Mouse (Mus musculus) splenic B cell, adult 2 months (primary cell): ENCODE measurements around the gene Tmem19.

Experiments
- DNase-seq: peaks from one replicate; pipeline ENCODE4 v3.0.0-alpha.2; 2011; ENCODE audit warnings: low read depth, low spot score
- H3K27me3 ChIP-seq: 2 replicates; pipeline ENCODE4 v1.6.1; 2012; ENCODE audit warnings: mild to moderate bottlenecking, low read length, moderate library complexity, mixed read lengths; ENCODE audit not compliant: control insufficient read depth, poor library complexity, insufficient read depth, severe bottlenecking
- H3K36me3 ChIP-seq: 2 replicates; pipeline ENCODE4 v1.6.1; 2012; ENCODE audit warnings: mild to moderate bottlenecking, low read length, moderate library complexity, mixed read lengths; ENCODE audit not compliant: control insufficient read depth, poor library complexity, insufficient read depth, severe bottlenecking

Tmem19 gene

GRCm38 (mm10) chr10:115311263-115311965 lies 50.9 kb downstream of the Tmem19 start:
- H3K27me3 ChIP-seq = no peaks in the 10 kb centered on the region
- H3K36me3 ChIP-seq = no peaks in the 10 kb centered on the region; the same call in 1 of the 2 replicates
- DNase-seq = no peak

DNA sequence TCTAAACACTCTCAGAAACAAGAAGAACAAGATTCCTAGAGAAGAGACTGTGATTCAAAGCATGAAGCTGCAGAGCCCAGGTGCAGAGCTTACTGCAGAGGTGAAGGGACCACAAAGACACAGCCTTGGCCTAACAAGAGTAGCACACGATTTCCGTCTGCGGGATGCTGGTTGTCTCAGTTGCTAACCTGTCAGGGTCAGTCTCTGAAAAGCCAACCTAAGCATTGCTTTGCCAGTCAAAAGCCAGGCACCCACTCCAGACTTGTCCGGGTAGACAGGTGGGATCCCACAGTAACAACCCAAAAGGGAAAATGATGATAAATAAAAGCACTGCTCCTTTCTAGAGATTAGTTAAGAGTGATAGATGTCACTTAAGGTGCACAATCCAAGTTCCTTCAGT lies 53.1 kb downstream of the Tmem19 start:
- DNase-seq = no peak
- no peaks in the 10 kb centered on the region for H3K27me3 ChIP-seq
- no peaks in the 10 kb centered on the region; the same call in 1 of the 2 replicates for H3K36me3 ChIP-seq

DNA sequence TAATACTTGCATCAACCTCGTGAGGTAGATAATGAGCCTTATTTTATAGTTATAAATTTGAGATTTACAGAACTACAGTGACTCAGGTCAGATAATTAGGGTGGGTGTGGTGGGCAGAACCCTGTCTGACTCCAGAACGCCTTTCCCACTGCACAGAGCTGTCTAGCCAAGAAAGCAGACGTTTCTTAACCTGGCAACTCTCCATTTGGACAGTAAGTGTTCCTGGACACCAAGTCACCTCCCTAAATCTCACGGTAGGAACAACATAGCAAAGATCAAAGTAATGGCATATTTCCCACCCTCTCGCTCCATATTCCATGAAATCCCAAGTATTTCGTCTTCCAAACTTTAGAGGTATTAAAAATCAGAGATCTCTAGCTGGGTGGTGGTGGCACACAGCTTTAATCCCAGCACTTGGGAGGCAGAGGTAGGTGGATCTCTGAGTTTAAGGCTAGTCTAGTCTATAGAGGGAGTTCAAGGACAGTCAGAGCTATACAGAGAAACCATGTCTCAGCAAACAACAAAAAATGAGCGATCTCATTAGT lies 54.9 kb downstream of the Tmem19 start:
- peaks cover 8% of the 10 kb centered on the region for H3K36me3 ChIP-seq
- DNase-seq = no peak
- H3K27me3 ChIP-seq = no peaks in the 10 kb centered on the region

- H3K27me3 ChIP-seq = no peaks in the 10 kb centered on the region
- DNase-seq = no peak
- H3K36me3 ChIP-seq = peaks cover 23% of the 10 kb centered on the region
Observed at GRCm38 (mm10) chr10:115298683-115299082, 63.6 kb downstream of the Tmem19 start.

GRCm38 (mm10) chr10:115297582-115297981 lies 64.7 kb downstream of the Tmem19 start:
- H3K27me3 ChIP-seq = no peaks in the 10 kb centered on the region

GRCm38 (mm10) chr10:115296401-115296935 lies 65.8 kb downstream of the Tmem19 start:
- DNase-seq = no peak
- H3K27me3 ChIP-seq = no peaks in the 10 kb centered on the region
- peaks cover 17% of the 10 kb centered on the region for H3K36me3 ChIP-seq

More at GRCm38 (mm10) chr10:115297582-115297981, 64.7 kb downstream of the Tmem19 start:
- H3K36me3 ChIP-seq = peaks cover 23% of the 10 kb centered on the region
- no peak for DNase-seq

- DNase-seq = no peak
- peaks cover 17% of the 10 kb centered on the region for H3K36me3 ChIP-seq
Observed at GRCm38 (mm10) chr10:115295162-115295561, 67.1 kb downstream of the Tmem19 start.

GRCm38 (mm10) chr10:115294715-115295114 lies 67.6 kb downstream of the Tmem19 start:
- Histone ChIP-seq H3K36me3 (peaks cover 16% of the 10 kb centered on the region), H3K27me3 (no peaks in the 10 kb centered on the region)
- no peak for DNase-seq

More at GRCm38 (mm10) chr10:115295162-115295561, 67.1 kb downstream of the Tmem19 start:
- no peaks in the 10 kb centered on the region for H3K27me3 ChIP-seq

- peaks cover 17% of the 10 kb centered on the region for H3K36me3 ChIP-seq
- no peak for DNase-seq
- H3K27me3 ChIP-seq = no peaks in the 10 kb centered on the region
Observed at GRCm38 (mm10) chr10:115293946-115294345, 68.4 kb downstream of the Tmem19 start.

DNA sequence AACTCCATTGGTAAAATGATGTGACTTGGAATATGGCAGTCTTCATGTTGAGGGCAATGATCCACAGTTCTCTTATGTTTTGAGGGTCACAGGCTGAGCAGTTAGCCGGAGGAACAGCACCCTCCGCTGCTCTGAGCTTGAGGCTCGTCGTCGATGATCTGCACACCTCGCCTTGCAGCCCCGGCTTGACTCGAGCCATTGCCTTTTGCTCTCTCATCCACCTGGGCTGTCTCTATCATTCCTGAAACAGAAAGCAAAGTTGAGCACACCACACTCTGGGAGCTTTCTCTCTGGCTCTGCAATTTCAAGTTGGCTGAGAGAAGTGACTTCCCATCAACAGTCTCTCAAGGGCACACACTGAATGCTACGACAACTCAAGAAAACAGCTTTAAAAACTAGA lies 71.6 kb downstream of the Tmem19 start:
- Histone ChIP-seq H3K27me3 (no peaks in the 10 kb centered on the region), H3K36me3 (peaks cover 17% of the 10 kb centered on the region)
- no peak for DNase-seq
